Mouse (Mus musculus): ENCODE results near the gene Mcrip2. TPM values are rescaled to one million over a fixed set of nuclear protein-coding genes. Genes with fewer than 3 reads are reported as not detected.

The Mcrip2 gene
- polyA plus RNA-seq, 1 experiment, result 6.8 TPM

GRCm38 (mm10) chr17:25828223-25828594 lies 40.4 kb downstream of the Mcrip2 start:
- Histone ChIP-seq H3K27ac (ENCODE audit: control insufficient read depth, insufficient read depth, low read depth, low read length, poor library complexity) (no peak overlapping the region), H3K4me1 (ENCODE audit: control insufficient read depth, insufficient read depth, low read length) (peaks cover 13% of the 10 kb centered on the region)
- WGBS, result 85% methylated on average over 8 of the region's 8 CpGs

GRCm38 (mm10) chr17:25827546-25828222 lies 40.9 kb downstream of the Mcrip2 start:
- Histone ChIP-seq H3K4me1 (ENCODE audit: control insufficient read depth, insufficient read depth, low read length) (peaks cover 13% of the 10 kb centered on the region), H3K4me3 (replicated peaks; ENCODE audit: control insufficient read depth, low read depth, low read length) (no peak overlapping the region), H3K27ac (ENCODE audit: control insufficient read depth, insufficient read depth, low read depth, low read length, poor library complexity) (no peak overlapping the region)
- WGBS, result 92% methylated on average over 22 of the region's 22 CpGs
- no peak for TF ChIP-seq CTCF (IDR thresholded peaks at IDR 0.05; ENCODE audit: control insufficient read depth, insufficient read depth, low read length)
- TF ChIP-seq POLR2A (IDR thresholded peaks at IDR 0.05; ENCODE audit: borderline replicate concordance, control insufficient read depth, low read depth, low read length), result no peak

More at GRCm38 (mm10) chr17:25828223-25828594, 40.4 kb downstream of the Mcrip2 start:
- no peak for TF ChIP-seq CTCF (IDR thresholded peaks at IDR 0.05; ENCODE audit: control insufficient read depth, insufficient read depth, low read length)
- no peak for TF ChIP-seq POLR2A (IDR thresholded peaks at IDR 0.05; ENCODE audit: borderline replicate concordance, control insufficient read depth, low read depth, low read length)
- peak overlapping the region; percentile 80 for H3K4me3 ChIP-seq (replicated peaks; ENCODE audit: control insufficient read depth, low read depth, low read length)

GRCm38 (mm10) chr17:25827011-25827410 lies 41.6 kb downstream of the Mcrip2 start:
- Histone ChIP-seq H3K4me3 (replicated peaks; ENCODE audit: control insufficient read depth, low read depth, low read length) (no peak overlapping the region), H3K4me1 (ENCODE audit: control insufficient read depth, insufficient read depth, low read length) (peaks cover 13% of the 10 kb centered on the region), H3K27ac (ENCODE audit: control insufficient read depth, insufficient read depth, low read depth, low read length, poor library complexity) (no peak overlapping the region)
- TF ChIP-seq POLR2A (IDR thresholded peaks at IDR 0.05; ENCODE audit: borderline replicate concordance, control insufficient read depth, low read depth, low read length) (no peak), CTCF (IDR thresholded peaks at IDR 0.05; ENCODE audit: control insufficient read depth, insufficient read depth, low read length) (no peak)
- 92% methylated on average over 13 of the region's 13 CpGs for WGBS

- TF ChIP-seq POLR2A (IDR thresholded peaks at IDR 0.05; ENCODE audit: borderline replicate concordance, control insufficient read depth, low read depth, low read length) (no peak), CTCF (IDR thresholded peaks at IDR 0.05; ENCODE audit: control insufficient read depth, insufficient read depth, low read length) (no peak)
- Histone ChIP-seq H3K4me3 (replicated peaks; ENCODE audit: control insufficient read depth, low read depth, low read length) (no peak overlapping the region), H3K27ac (ENCODE audit: control insufficient read depth, insufficient read depth, low read depth, low read length, poor library complexity) (no peak overlapping the region), H3K4me1 (ENCODE audit: control insufficient read depth, insufficient read depth, low read length) (peaks cover 10% of the 10 kb centered on the region)
- WGBS, result 92% methylated on average over 27 of the region's 27 CpGs
Measured at GRCm38 (mm10) chr17:25825984-25826570, 42.5 kb downstream of the Mcrip2 start.

GRCm38 (mm10) chr17:25825311-25825710 lies 43.3 kb downstream of the Mcrip2 start:
- Histone ChIP-seq H3K4me1 (ENCODE audit: control insufficient read depth, insufficient read depth, low read length) (peaks cover 10% of the 10 kb centered on the region), H3K4me3 (replicated peaks; ENCODE audit: control insufficient read depth, low read depth, low read length) (no peak overlapping the region), H3K27ac (ENCODE audit: control insufficient read depth, insufficient read depth, low read depth, low read length, poor library complexity) (no peak overlapping the region)
- WGBS, result 88% methylated on average over 6 of the region's 6 CpGs
- TF ChIP-seq CTCF (IDR thresholded peaks at IDR 0.05; ENCODE audit: control insufficient read depth, insufficient read depth, low read length) (no peak), POLR2A (IDR thresholded peaks at IDR 0.05; ENCODE audit: borderline replicate concordance, control insufficient read depth, low read depth, low read length) (no peak)

- TF ChIP-seq POLR2A (IDR thresholded peaks at IDR 0.05; ENCODE audit: borderline replicate concordance, control insufficient read depth, low read depth, low read length) (no peak), CTCF (IDR thresholded peaks at IDR 0.05; ENCODE audit: control insufficient read depth, insufficient read depth, low read length) (no peak)
- Histone ChIP-seq H3K4me3 (replicated peaks; ENCODE audit: control insufficient read depth, low read depth, low read length) (peak overlapping the region; percentile 89), H3K27ac (ENCODE audit: control insufficient read depth, insufficient read depth, low read depth, low read length, poor library complexity) (no peak overlapping the region), H3K4me1 (ENCODE audit: control insufficient read depth, insufficient read depth, low read length) (peaks cover 10% of the 10 kb centered on the region)
- 78% methylated on average over 17 of the region's 17 CpGs for WGBS
Measured at GRCm38 (mm10) chr17:25824362-25825142, 44.0 kb downstream of the Mcrip2 start.

- 0 out of 2 replicates have a peak within 1 kb of the TSS, but pooled peaks have one; percentile 18 for H3K27ac ChIP-seq (ENCODE audit: control insufficient read depth, insufficient read depth, low read depth, low read length, poor library complexity)
- peaks cover 8% of the 10 kb centered on the region for H3K4me1 ChIP-seq (ENCODE audit: control insufficient read depth, insufficient read depth, low read length)
- TF ChIP-seq POLR2A (IDR thresholded peaks at IDR 0.05; ENCODE audit: borderline replicate concordance, control insufficient read depth, low read depth, low read length) (no peak), CTCF (IDR thresholded peaks at IDR 0.05; ENCODE audit: control insufficient read depth, insufficient read depth, low read length) (no peak)
- 0% methylated on average over 18 of the region's 18 CpGs for WGBS
- H3K4me3 ChIP-seq (replicated peaks; ENCODE audit: control insufficient read depth, low read depth, low read length), result peak within 1 kb of the TSS; percentile 89
Measured at GRCm38 (mm10) chr17:25823452-25823851, 45.1 kb downstream of the Mcrip2 start, which contains the start of gene Wdr24. TSS of gene Wdr24 (plus strand) at chr17:25823627.
